Mouse (Mus musculus) brain, embryonic 14.5 days (tissue): ENCODE measurements around the gene Pdzd2. TPM values are rescaled to one million over a fixed set of nuclear protein-coding genes. Genes with fewer than 3 reads are reported as not detected.

ENCODE experiments used
- DNase-seq: peaks from one replicate; pipeline ENCODE4 v3.0.0-alpha.2; 2011; ENCODE audit warnings: low read depth
- CTCF ChIP-seq: fragments of 200-500 bp; IDR thresholded peaks from 2 replicates; pipeline ENCODE4 v1.5.1; 2012; ENCODE audit warnings: inconsistent platforms, mild to moderate bottlenecking, moderate library complexity, borderline replicate concordance; ENCODE audit not compliant: insufficient read depth, insufficient read length; ENCODE audit errors: extremely low read depth
- POLR2A ChIP-seq: fragments of 200-500 bp; IDR thresholded peaks from 2 replicates; pipeline ENCODE4 v1.6.1; 2012; ENCODE audit warnings: mild to moderate bottlenecking, inconsistent platforms, borderline replicate concordance; ENCODE audit not compliant: poor library complexity, insufficient read depth, insufficient read length, severe bottlenecking; ENCODE audit errors: extremely low read depth
- polyA plus RNA-seq: library from polyadenylated mRNA; depleted of rRNA; stranded (reverse); fragments of >200 nt; gene quantifications from 2 replicates; pipeline ENCODE4 v1.2.3, GENCODE M21; 2012; rRNA removed

Gene Pdzd2
- polyA plus RNA-seq, 1 experiment: 7.7 TPM

- TF ChIP-seq CTCF (no peak), POLR2A (no peak)
- DNase-seq: no peak
These were observed 423.7 kb downstream of the Pdzd2 start for GRCm38 (mm10) chr15:12315996-12316395.

DNA sequence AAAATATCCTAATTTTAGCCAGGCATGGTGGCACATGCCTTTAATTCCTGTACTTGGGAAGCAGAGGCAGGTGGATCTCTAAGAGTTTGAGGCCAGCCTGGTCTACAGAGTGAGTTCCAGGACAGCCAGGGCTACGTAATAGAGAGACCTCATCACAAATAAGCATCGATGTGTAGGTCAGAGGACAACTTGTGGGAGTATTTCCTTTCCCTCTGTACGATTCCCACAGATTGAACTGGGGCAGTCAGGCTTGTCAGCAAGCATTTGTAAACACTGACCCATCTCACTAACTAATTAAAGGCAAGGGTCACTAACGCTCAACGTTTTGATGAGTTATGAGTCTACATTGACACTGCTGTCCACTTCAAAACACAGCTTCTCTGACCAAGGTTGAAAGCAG lies 425.1 kb downstream of the Pdzd2 start:
- no peak for DNase-seq
- TF ChIP-seq POLR2A: no peak
- TF ChIP-seq CTCF: no peak

DNA sequence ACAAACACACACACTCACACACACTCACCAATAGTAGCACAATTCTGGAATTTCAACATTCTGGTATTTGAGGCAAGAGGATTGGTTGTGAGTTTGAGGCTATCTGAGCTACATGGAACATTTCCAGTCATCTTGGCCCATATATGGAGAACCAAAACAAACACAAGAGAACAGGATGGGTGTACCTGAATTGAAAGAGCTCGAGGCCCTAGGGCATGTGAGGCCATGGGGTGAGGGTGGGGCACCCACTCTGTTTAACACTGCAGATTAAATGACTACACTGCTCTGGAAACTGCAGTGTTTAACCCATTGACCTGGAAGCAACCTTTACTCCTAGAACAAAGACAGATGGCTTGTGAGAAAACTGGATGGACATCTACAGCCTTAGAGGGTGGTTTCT lies 426.5 kb downstream of the Pdzd2 start:
- DNase-seq: no peak
- TF ChIP-seq POLR2A: no peak
- no peak for TF ChIP-seq CTCF

GRCm38 (mm10) chr15:12311465-12311864 lies 428.3 kb downstream of the Pdzd2 start:
- no peak for DNase-seq
- no peak for TF ChIP-seq POLR2A
- no peak for TF ChIP-seq CTCF

DNA sequence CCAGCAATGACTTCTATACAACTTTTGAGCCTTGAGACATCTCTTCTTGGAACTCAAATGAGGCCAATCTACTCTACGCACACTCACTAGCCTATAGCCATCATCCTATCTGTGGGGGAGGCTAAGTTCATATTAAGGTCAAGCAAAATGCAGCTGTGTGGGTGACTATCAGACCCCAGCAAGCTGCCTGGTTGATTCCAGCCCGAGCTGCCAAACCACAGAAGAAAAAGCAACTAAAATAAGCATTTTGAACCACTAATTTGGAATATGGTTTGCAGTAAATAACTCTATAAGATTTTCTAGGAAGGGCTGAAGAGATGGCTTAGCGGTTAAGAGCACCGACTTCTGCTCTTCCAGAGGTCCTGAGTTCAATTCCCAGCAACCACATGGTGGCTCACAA lies 429.0 kb downstream of the Pdzd2 start:
- TF ChIP-seq POLR2A (no peak), CTCF (no peak)
- DNase-seq: no peak

Other genes starting within 250 kb of the Pdzd2 start
- 25.6 and 27.9 TPM in 2 replicates for gene 6030458C11Rik, start 84.7 kb upstream of the Pdzd2 start, polyA plus RNA-seq
- 29.0 and 57.1 TPM in 2 replicates for gene Drosha, start 84.9 kb upstream of the Pdzd2 start, polyA plus RNA-seq